Mouse (Mus musculus): Measurements from ENCODE around the gene Snw1. TPM values are rescaled to one million over a fixed set of nuclear protein-coding genes. Genes with fewer than 3 reads are reported as not detected.

Snw1 gene
- polyA plus RNA-seq, 1 experiment from 2014 or later, result 145 TPM

- Histone ChIP-seq H3K27me3 (replicated peaks; ENCODE audit: control insufficient read depth, insufficient read depth, low read length) (no peaks in the 10 kb centered on the region), H3K27ac (ENCODE audit: low read depth, low read length) (no peak overlapping the region), H3K9me3 (replicated peaks; ENCODE audit: control insufficient read depth, low read length) (no peaks in the 10 kb centered on the region), H3K4me2 (ENCODE audit: low read length) (peak overlapping the region; percentile 72), H3K4me1 (ENCODE audit: control insufficient read depth, insufficient read depth, low read length) (peaks cover 9% of the 10 kb centered on the region; the same call in 1 of the 2 replicates), H3K36me3 (ENCODE audit: control insufficient read depth, insufficient read depth, low read length) (peaks cover 23% of the 10 kb centered on the region), H3K9ac (ENCODE audit: low read length) (peak overlapping the region; percentile 10; the same call in 1 of the 2 replicates), H3K4me3 (ENCODE audit: low read depth, low read length) (peak overlapping the region; percentile 74; the same call in 1 of the 2 replicates)
- no peak for DNase-seq (ENCODE audit: low spot score)
- WGBS, result 71% methylated on average over 7 of the region's 7 CpGs
- no peak for ATAC-seq
Measured at GRCm38 (mm10) chr12:87470263-87471136, 1.6 kb downstream of the Snw1 start.

- DNase-seq (ENCODE audit: low spot score), result no peak
- no peak for ATAC-seq
Measured at GRCm38 (mm10) chr12:87464678-87465297, 7.3 kb downstream of the Snw1 start.

GRCm38 (mm10) chr12:87449456-87449855 lies 22.6 kb downstream of the Snw1 start:
- Histone ChIP-seq H3K27me3 (replicated peaks; ENCODE audit: control insufficient read depth, insufficient read depth, low read length) (no peaks in the 10 kb centered on the region), H3K9ac (ENCODE audit: low read length) (no peak overlapping the region), H3K27ac (ENCODE audit: low read depth, low read length) (no peak overlapping the region), H3K4me1 (ENCODE audit: control insufficient read depth, insufficient read depth, low read length) (peaks cover 5% of the 10 kb centered on the region), H3K9me3 (replicated peaks; ENCODE audit: control insufficient read depth, low read length) (no peaks in the 10 kb centered on the region), H3K4me3 (ENCODE audit: low read depth, low read length) (no peak overlapping the region), H3K4me2 (ENCODE audit: low read length) (no peak overlapping the region), H3K36me3 (ENCODE audit: control insufficient read depth, insufficient read depth, low read length) (peaks cover 77% of the 10 kb centered on the region)
- 92% methylated on average over 9 of the region's 9 CpGs for WGBS
- ATAC-seq (no peak), DNase-seq (ENCODE audit: low spot score) (no peak)

More at GRCm38 (mm10) chr12:87464678-87465297, 7.3 kb downstream of the Snw1 start:
- H3K4me1 ChIP-seq (ENCODE audit: control insufficient read depth, insufficient read depth, low read length), result no peaks in the 10 kb centered on the region
- H3K9me3 ChIP-seq (replicated peaks; ENCODE audit: control insufficient read depth, low read length), result no peaks in the 10 kb centered on the region
- no peak overlapping the region for H3K9ac ChIP-seq (ENCODE audit: low read length)
- H3K36me3 ChIP-seq (ENCODE audit: control insufficient read depth, insufficient read depth, low read length), result peaks cover 78% of the 10 kb centered on the region
- 89% methylated on average over 6 of the region's 6 CpGs for WGBS
- no peak overlapping the region for H3K27ac ChIP-seq (ENCODE audit: low read depth, low read length)
- H3K4me3 ChIP-seq (ENCODE audit: low read depth, low read length), result no peak overlapping the region
- H3K4me2 ChIP-seq (ENCODE audit: low read length), result no peak overlapping the region
- no peaks in the 10 kb centered on the region for H3K27me3 ChIP-seq (replicated peaks; ENCODE audit: control insufficient read depth, insufficient read depth, low read length)

GRCm38 (mm10) chr12:87444211-87444610 lies 27.9 kb downstream of the Snw1 start:
- Histone ChIP-seq H3K4me2 (ENCODE audit: low read length) (peak overlapping the region; percentile 87), H3K4me1 (ENCODE audit: control insufficient read depth, insufficient read depth, low read length) (peaks cover 19% of the 10 kb centered on the region), H3K27ac (ENCODE audit: low read depth, low read length) (no peak overlapping the region), H3K27me3 (replicated peaks; ENCODE audit: control insufficient read depth, insufficient read depth, low read length) (no peaks in the 10 kb centered on the region), H3K36me3 (ENCODE audit: control insufficient read depth, insufficient read depth, low read length) (peaks cover 49% of the 10 kb centered on the region), H3K9ac (ENCODE audit: low read length) (peak overlapping the region; percentile 80), H3K9me3 (replicated peaks; ENCODE audit: control insufficient read depth, low read length) (no peaks in the 10 kb centered on the region), H3K4me3 (ENCODE audit: low read depth, low read length) (peak overlapping the region; percentile 81)
- DNase-seq (ENCODE audit: low spot score) (no peak), ATAC-seq (peak; percentile 43; the same call in 1 of the 2 replicates)
- 4% methylated on average over 16 of the region's 16 CpGs for WGBS

GRCm38 (mm10) chr12:87443700-87444122 lies 28.4 kb downstream of the Snw1 start, which contains the start of the genes Slirp and Alkbh1:
Gene Slirp, plus strand, starts transcription at chr12:87443896.
Gene Alkbh1, minus strand, starts transcription at chr12:87444017.
- Histone ChIP-seq H3K4me1 (ENCODE audit: control insufficient read depth, insufficient read depth, low read length) (peaks cover 19% of the 10 kb centered on the region), H3K4me3 (ENCODE audit: low read depth, low read length) (peak within 1 kb of the TSS; percentile 81), H3K36me3 (ENCODE audit: control insufficient read depth, insufficient read depth, low read length) (peaks cover 49% of the 10 kb centered on the region), H3K9ac (ENCODE audit: low read length) (peak within 1 kb of the TSS; percentile 80), H3K9me3 (replicated peaks; ENCODE audit: control insufficient read depth, low read length) (no peaks in the 10 kb centered on the region), H3K27ac (ENCODE audit: low read depth, low read length) (peak within 1 kb of the TSS; percentile 77; the same call in 1 of the 2 replicates), H3K27me3 (replicated peaks; ENCODE audit: control insufficient read depth, insufficient read depth, low read length) (no peaks in the 10 kb centered on the region), H3K4me2 (ENCODE audit: low read length) (peak within 1 kb of the TSS; percentile 87)
- ATAC-seq (peak; percentile 96), DNase-seq (ENCODE audit: low spot score) (peak; percentile 97)
- WGBS, result under 1% methylated on average over 28 of the region's 28 CpGs

GRCm38 (mm10) chr12:87443115-87443699 lies 28.9 kb downstream of the Snw1 start:
- Histone ChIP-seq H3K27ac (ENCODE audit: low read depth, low read length) (peak overlapping the region; percentile 77; the same call in 1 of the 2 replicates), H3K9ac (ENCODE audit: low read length) (peak overlapping the region; percentile 80), H3K4me3 (ENCODE audit: low read depth, low read length) (peak overlapping the region; percentile 81), H3K36me3 (ENCODE audit: control insufficient read depth, insufficient read depth, low read length) (peaks cover 49% of the 10 kb centered on the region), H3K9me3 (replicated peaks; ENCODE audit: control insufficient read depth, low read length) (no peaks in the 10 kb centered on the region), H3K4me2 (ENCODE audit: low read length) (peak overlapping the region; percentile 87), H3K27me3 (replicated peaks; ENCODE audit: control insufficient read depth, insufficient read depth, low read length) (no peaks in the 10 kb centered on the region), H3K4me1 (ENCODE audit: control insufficient read depth, insufficient read depth, low read length) (peaks cover 19% of the 10 kb centered on the region)
- ATAC-seq (peak; percentile 87), DNase-seq (ENCODE audit: low spot score) (no peak)
- under 1% methylated on average over 33 of the region's 33 CpGs for whole genome bisulfite sequencing

GRCm38 (mm10) chr12:87442177-87443114 lies 29.6 kb downstream of the Snw1 start:
- Histone ChIP-seq H3K4me3 (ENCODE audit: low read depth, low read length) (peak overlapping the region; percentile 81), H3K27ac (ENCODE audit: low read depth, low read length) (no peak overlapping the region), H3K36me3 (ENCODE audit: control insufficient read depth, insufficient read depth, low read length) (peaks cover 49% of the 10 kb centered on the region), H3K9me3 (replicated peaks; ENCODE audit: control insufficient read depth, low read length) (no peaks in the 10 kb centered on the region), H3K27me3 (replicated peaks; ENCODE audit: control insufficient read depth, insufficient read depth, low read length) (no peaks in the 10 kb centered on the region), H3K9ac (ENCODE audit: low read length) (peak overlapping the region; percentile 80), H3K4me1 (ENCODE audit: control insufficient read depth, insufficient read depth, low read length) (peaks cover 19% of the 10 kb centered on the region), H3K4me2 (ENCODE audit: low read length) (peak overlapping the region; percentile 87)
- WGBS, result 29% methylated on average over 12 of the region's 12 CpGs
- ATAC-seq (no peak), DNase-seq (ENCODE audit: low spot score) (peak; percentile 16)

GRCm38 (mm10) chr12:87428885-87429284 lies 43.2 kb downstream of the Snw1 start:
- 87% methylated on average over 8 of the region's 8 CpGs for WGBS
- peaks cover 83% of the 10 kb centered on the region for H3K36me3 ChIP-seq (ENCODE audit: control insufficient read depth, insufficient read depth, low read length)

More at GRCm38 (mm10) chr12:87428885-87429284, 43.2 kb downstream of the Snw1 start:
- no peaks in the 10 kb centered on the region for H3K4me1 ChIP-seq (ENCODE audit: control insufficient read depth, insufficient read depth, low read length)
- H3K4me3 ChIP-seq (ENCODE audit: low read depth, low read length), result no peak overlapping the region
- H3K27ac ChIP-seq (ENCODE audit: low read depth, low read length), result no peak overlapping the region
- ATAC-seq, result no peak
- no peak overlapping the region for H3K4me2 ChIP-seq (ENCODE audit: low read length)
- H3K27me3 ChIP-seq (replicated peaks; ENCODE audit: control insufficient read depth, insufficient read depth, low read length), result no peaks in the 10 kb centered on the region
- H3K9ac ChIP-seq (ENCODE audit: low read length), result no peak overlapping the region
- no peaks in the 10 kb centered on the region for H3K9me3 ChIP-seq (replicated peaks; ENCODE audit: control insufficient read depth, low read length)
- no peak for DNase-seq (ENCODE audit: low spot score)

Measured in forebrain, embryonic 14.5 days (tissue).